Mouse (Mus musculus): ENCODE measurements around the gene Dach1.

DNA sequence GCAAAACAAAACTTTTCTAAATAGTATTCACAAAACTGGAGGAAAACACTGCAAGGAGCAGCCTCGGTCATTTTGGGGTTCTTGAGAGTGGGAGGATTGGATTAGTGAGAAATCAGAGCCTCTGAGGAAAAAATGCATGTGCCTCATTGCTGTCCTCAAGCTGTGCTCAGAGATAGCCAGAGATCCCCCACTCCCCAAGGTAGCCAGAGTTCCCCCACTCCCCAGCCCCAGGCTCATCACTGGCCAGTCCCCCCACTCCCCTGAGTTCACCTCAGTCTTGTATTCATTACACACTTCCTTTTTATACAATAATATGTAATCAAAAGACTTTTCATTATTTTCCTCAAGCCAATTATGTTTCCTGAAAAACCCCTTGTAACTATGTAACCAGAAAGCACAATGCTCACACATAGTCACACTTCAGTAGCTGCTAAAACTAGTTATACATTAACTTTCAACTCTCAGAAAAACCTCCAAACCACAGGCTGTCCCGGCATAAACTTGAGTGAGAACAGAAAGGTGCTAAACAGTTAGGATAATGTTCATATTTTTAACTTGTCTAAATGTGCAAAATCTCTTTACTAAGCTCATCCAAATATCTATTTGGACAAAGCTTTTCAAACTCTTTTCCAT lies 395.3 kb downstream of the Dach1 start:
- TF ChIP-seq POLR2A (IDR thresholded peaks at IDR 0.05; ENCODE audit: low read depth, low read length) (no peak), CTCF (IDR thresholded peaks at IDR 0.05; ENCODE audit: extremely low read depth, insufficient read depth, insufficient read length, insufficient replicate concordance) (no peak)
